Mouse (Mus musculus) E14TG2a.4 (cell line): ENCODE data around the gene Lmna.

Experiments used
- CTCF ChIP-seq: conservative IDR thresholded peaks from 2 replicates; pipeline ENCODE4 v1.5.1; 2014; ENCODE audit warnings: low read length
- NANOG ChIP-seq: IDR thresholded peaks from 2 replicates; pipeline ENCODE4 v1.6.1; 2014; ENCODE audit warnings: borderline replicate concordance, low read length, mixed read lengths

DNA sequence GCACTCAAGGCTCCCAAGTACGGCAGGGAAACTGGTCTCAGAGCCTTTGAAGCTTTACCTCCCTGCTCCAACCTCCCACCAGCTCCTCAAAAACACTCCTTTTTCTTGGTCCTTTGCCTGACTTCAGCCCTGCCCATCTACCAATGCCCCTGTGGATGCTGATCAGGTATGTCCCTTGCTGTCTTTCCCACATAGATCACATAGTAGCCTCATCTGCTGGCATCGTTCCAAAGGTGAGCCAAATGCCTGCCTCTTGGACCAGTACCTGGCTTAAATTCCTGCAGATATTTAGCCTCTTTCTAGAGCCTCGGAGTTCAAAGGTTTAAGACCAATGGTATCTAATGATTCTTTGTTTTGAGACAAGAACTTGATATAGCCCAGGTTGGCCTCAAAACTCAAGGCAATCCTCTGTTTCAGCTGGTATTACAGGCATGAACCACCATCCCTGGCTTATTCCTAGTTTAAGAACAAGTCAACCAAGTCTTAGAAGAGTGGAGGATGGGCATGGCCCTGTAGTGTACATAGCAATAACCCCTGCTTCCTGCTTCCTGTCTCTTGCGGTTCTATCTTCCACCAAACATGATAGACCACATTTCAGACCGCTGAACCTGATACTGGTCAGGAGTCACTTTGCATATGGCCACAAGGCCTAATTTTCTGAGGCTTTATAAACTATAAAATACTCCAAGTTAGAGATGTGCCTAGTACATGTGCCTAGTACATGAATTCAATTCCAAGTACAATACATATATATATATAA, 34.1 kb upstream of the Lmna start:
- TF ChIP-seq CTCF (no peak), NANOG (no peak)
